Mouse (Mus musculus): ENCODE data around the gene Ctla2a. TPM values are rescaled to one million over a fixed set of nuclear protein-coding genes. Genes with fewer than 3 reads are reported as not detected.

Ctla2a gene
- polyA plus RNA-seq, 1 experiment = 60.9 TPM

DNA sequence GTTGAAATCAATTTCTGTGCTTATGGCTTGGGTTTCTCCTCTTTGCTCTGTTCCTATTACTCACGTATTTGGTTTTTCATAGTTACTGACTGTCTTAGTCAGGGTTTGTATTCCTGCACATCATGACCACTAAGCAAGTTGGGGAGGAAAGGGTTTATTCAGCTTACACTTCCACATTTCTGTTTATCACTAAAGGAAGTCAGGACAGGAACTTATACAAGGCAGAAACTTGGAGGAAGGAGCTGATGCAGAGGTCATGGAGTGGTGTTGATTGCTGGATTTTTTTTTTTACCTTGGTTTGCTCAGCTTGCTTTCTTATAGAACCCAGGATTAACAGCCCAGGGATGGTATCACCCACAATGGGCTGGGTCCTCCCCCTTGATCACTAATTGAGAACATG is 44.1 kb downstream of the Ctla2a start:
- WGBS = 79% methylated on average over 1 of the region's 1 CpGs
- no peak for DNase-seq
- H3K4me1 ChIP-seq (ENCODE audit: control insufficient read depth, insufficient read depth, low read length) = no peaks in the 10 kb centered on the region
- no peak overlapping the region for H3K4me3 ChIP-seq (replicated peaks; ENCODE audit: extremely low read depth, low read depth, low read length)
- TF ChIP-seq CTCF (IDR thresholded peaks at IDR 0.05; ENCODE audit: insufficient read depth, low read length) = no peak
- no peak for TF ChIP-seq POLR2A (IDR thresholded peaks at IDR 0.05; ENCODE audit: borderline replicate concordance, extremely low read depth, low read depth, low read length)

Other genes with a start within 250 kb of the Ctla2a start
- gene BC051665, start 150.3 kb downstream of the Ctla2a start, polyA plus RNA-seq (2012; rRNA removed) = not detected in 2 replicates
- gene Ctsll3, start 133.8 kb downstream of the Ctla2a start, polyA plus RNA-seq (2012; rRNA removed) = not detected in 2 replicates
- not detected in 2 replicates for gene 4930486L24Rik, start 72.2 kb downstream of the Ctla2a start, polyA plus RNA-seq (2012; rRNA removed)
- gene Gm49392, start 39.7 kb downstream of the Ctla2a start, polyA plus RNA-seq (2012; rRNA removed) = 0.67 and 0.84 TPM in 2 replicates
- 3.2 and 4.1 TPM in 2 replicates for gene Ctla2b, start 39.2 kb downstream of the Ctla2a start, polyA plus RNA-seq (2012; rRNA removed)
- not detected in 2 replicates for gene Tpbpb, start 31.7 kb downstream of the Ctla2a start, polyA plus RNA-seq (2012; rRNA removed)
- gene Gm49393, start 1.0 kb downstream of the Ctla2a start, polyA plus RNA-seq (2012; rRNA removed) = not detected in 2 replicates
- gene Gm49391, start 54 bp downstream of the Ctla2a start, polyA plus RNA-seq (2012; rRNA removed) = 4.5 and 4.8 TPM in 2 replicates
- gene Tpbpa, start 5.4 kb upstream of the Ctla2a start, polyA plus RNA-seq (2012; rRNA removed) = not detected in 2 replicates
- gene Ctsj, start 69.3 kb upstream of the Ctla2a start, polyA plus RNA-seq (2012; rRNA removed) = not detected in 2 replicates
- gene Ctsq, start 104.0 kb upstream of the Ctla2a start, polyA plus RNA-seq (2012; rRNA removed) = not detected in 2 replicates
- not detected in 2 replicates for gene Ctsr, start 227.6 kb upstream of the Ctla2a start, polyA plus RNA-seq (2012; rRNA removed)

Measured in lung, adult 2 months (tissue).